Mouse (Mus musculus) bone marrow, adult 2 months (tissue): ENCODE results near the gene Lrmda.

ENCODE experiments used
- CTCF ChIP-seq: fragments of 200-500 bp; IDR thresholded peaks from 2 replicates; pipeline ENCODE4 v1.5.1; 2011; ENCODE audit warnings: low read length, control low read depth; ENCODE audit not compliant: control insufficient read depth, insufficient read depth
- POLR2A ChIP-seq: fragments of 200-500 bp; IDR thresholded peaks from 2 replicates; pipeline ENCODE4 v1.6.1; 2011; ENCODE audit warnings: low read depth, mild to moderate bottlenecking, control low read depth, low read length, borderline replicate concordance; ENCODE audit not compliant: control insufficient read depth

GRCm38 (mm10) chr14:22364010-22364748 is 344.7 kb downstream of the Lrmda start:
- TF ChIP-seq CTCF (no peak), POLR2A (no peak)
